Mouse (Mus musculus): ENCODE results near the gene Relb. TPM values are rescaled to one million over a fixed set of nuclear protein-coding genes. Genes with fewer than 3 reads are reported as not detected.

Relb gene
- polyA plus RNA-seq, 2 experiments, result 9.8 to 13.4 TPM

DNA sequence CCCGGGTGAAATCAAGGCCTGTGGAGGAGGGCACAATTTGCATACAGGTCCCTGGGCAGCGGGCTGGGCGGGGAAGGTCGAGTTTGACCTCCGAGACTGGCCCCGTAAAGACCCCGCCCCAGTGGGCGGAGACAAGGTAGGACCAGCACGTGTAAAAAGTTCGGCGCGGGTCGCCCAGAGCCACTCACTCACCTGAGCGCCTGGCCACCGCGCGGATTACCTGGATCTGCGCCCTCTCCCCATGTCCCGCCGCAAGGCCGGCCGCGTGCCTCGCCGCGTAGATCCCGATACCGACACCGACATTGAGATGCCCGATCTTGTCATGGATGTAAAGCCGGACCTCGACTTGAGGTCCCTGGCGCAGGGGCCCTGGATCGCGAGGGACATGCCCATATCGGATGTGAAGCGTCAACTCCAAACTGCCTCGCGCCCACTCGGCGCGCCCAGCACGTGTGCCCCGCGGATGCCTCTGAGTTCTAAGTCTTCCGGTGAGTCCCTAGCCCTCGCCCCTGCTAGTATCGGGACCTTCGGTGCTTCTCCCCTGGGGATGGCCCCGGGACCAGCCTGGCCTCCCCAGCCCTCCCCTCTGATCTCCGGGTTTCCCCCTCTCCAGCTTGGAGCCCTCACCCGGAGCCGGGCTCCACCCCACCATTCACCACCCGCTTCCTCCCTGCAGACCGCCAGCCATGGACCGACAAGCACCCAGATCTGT is 51.9 kb downstream of the Relb start, which contains the start of the genes Zfp296 and Gemin7:
Zfp296 (plus strand) TSS at position 147 of the 712 bp plus-strand sequence.
Gemin7 (minus strand) TSS at position 455 of the 712 bp plus-strand sequence.
- ATAC-seq (ENCODE audit: low FRiP score, low read depth), result no peak
- Histone ChIP-seq H3K36me3 (ENCODE audit: control insufficient read depth, insufficient read depth, low read length) (peaks cover 25% of the 10 kb centered on the region), H3K9ac (ENCODE audit: low read depth, low read length, severe bottlenecking) (peak within 1 kb of the TSS; percentile 48), H3K4me2 (replicated peaks; ENCODE audit: low read depth, low read length, severe bottlenecking) (peak within 1 kb of the TSS; percentile 66), H3K9me3 (ENCODE audit: control insufficient read depth, low read length) (no peaks in the 10 kb centered on the region), H3K4me1 (ENCODE audit: control insufficient read depth, insufficient read depth, low read length) (peaks cover 3% of the 10 kb centered on the region), H3K27me3 (ENCODE audit: control insufficient read depth, insufficient read depth, low read length) (peaks cover 28% of the 10 kb centered on the region), H3K27ac (replicated peaks; ENCODE audit: low read depth, low read length) (no peak within 1 kb of the TSS), H3K4me3 (replicated peaks; ENCODE audit: low read length) (peak within 1 kb of the TSS; percentile 39)
- no peak for DNase-seq (ENCODE audit: low spot score)
- 1% methylated on average over 34 of the region's 56 CpGs for WGBS
- no peak for TF ChIP-seq POLR2A (IDR thresholded peaks at IDR 0.05; ENCODE audit: borderline replicate concordance, extremely low read depth, insufficient read depth, insufficient read length)

DNA sequence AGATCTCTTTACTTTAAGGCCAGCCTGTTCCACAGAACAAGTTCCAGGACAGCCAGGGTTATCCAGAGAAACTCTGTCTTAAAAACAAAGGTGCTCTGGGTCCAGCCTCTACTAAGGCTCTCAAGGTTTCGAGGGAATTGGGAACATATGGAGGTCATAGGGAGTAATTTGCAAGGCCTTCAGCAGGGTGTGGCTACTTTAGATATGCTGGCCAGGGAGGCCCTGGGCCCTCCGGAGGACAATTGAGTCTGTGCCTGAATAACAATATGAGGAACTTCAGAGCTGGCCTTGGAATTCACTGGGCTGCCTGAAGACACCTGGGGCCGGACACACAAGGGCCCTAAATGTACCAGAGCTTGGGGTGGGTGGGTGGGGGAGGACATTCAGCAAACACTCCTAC is 53.7 kb downstream of the Relb start:
- H3K9ac ChIP-seq (ENCODE audit: low read depth, low read length, severe bottlenecking), result no peak overlapping the region
- peaks cover 10% of the 10 kb centered on the region for H3K36me3 ChIP-seq (ENCODE audit: control insufficient read depth, insufficient read depth, low read length)
- H3K4me2 ChIP-seq (replicated peaks; ENCODE audit: low read depth, low read length, severe bottlenecking), result no peak overlapping the region
- WGBS, result 63% methylated on average over 3 of the region's 3 CpGs
- H3K27ac ChIP-seq (replicated peaks; ENCODE audit: low read depth, low read length), result no peak overlapping the region
- H3K4me3 ChIP-seq (replicated peaks; ENCODE audit: low read length), result no peak overlapping the region
- TF ChIP-seq POLR2A (IDR thresholded peaks at IDR 0.05; ENCODE audit: borderline replicate concordance, extremely low read depth, insufficient read depth, insufficient read length), result no peak
- no peaks in the 10 kb centered on the region for H3K9me3 ChIP-seq (ENCODE audit: control insufficient read depth, low read length)
- H3K27me3 ChIP-seq (ENCODE audit: control insufficient read depth, insufficient read depth, low read length), result peaks cover 28% of the 10 kb centered on the region
- no peak for ATAC-seq (ENCODE audit: low FRiP score, low read depth)
- H3K4me1 ChIP-seq (ENCODE audit: control insufficient read depth, insufficient read depth, low read length), result peaks cover 9% of the 10 kb centered on the region
- no peak for DNase-seq (ENCODE audit: low spot score)

GRCm38 (mm10) chr7:19573776-19574140 is 55.5 kb downstream of the Relb start:
- no peak for ATAC-seq (ENCODE audit: low FRiP score, low read depth)
- no peak for TF ChIP-seq POLR2A (IDR thresholded peaks at IDR 0.05; ENCODE audit: borderline replicate concordance, extremely low read depth, insufficient read depth, insufficient read length)
- DNase-seq (ENCODE audit: low spot score), result no peak
- peak overlapping the region; percentile 73 for H3K4me3 ChIP-seq (replicated peaks; ENCODE audit: low read length)
- H3K4me1 ChIP-seq (ENCODE audit: control insufficient read depth, insufficient read depth, low read length), result peaks cover 9% of the 10 kb centered on the region
- peaks cover 28% of the 10 kb centered on the region for H3K27me3 ChIP-seq (ENCODE audit: control insufficient read depth, insufficient read depth, low read length)
- H3K27ac ChIP-seq (replicated peaks; ENCODE audit: low read depth, low read length), result peak overlapping the region; percentile 74
- WGBS, result 21% methylated on average over 16 of the region's 16 CpGs
- H3K36me3 ChIP-seq (ENCODE audit: control insufficient read depth, insufficient read depth, low read length), result peaks cover 17% of the 10 kb centered on the region
- peak overlapping the region; percentile 86 for H3K9ac ChIP-seq (ENCODE audit: low read depth, low read length, severe bottlenecking)
- H3K9me3 ChIP-seq (ENCODE audit: control insufficient read depth, low read length), result no peaks in the 10 kb centered on the region
- peak overlapping the region; percentile 88 for H3K4me2 ChIP-seq (replicated peaks; ENCODE audit: low read depth, low read length, severe bottlenecking)

- H3K4me3 ChIP-seq (replicated peaks; ENCODE audit: low read length), result peak overlapping the region; percentile 73
- peaks cover 21% of the 10 kb centered on the region for H3K36me3 ChIP-seq (ENCODE audit: control insufficient read depth, insufficient read depth, low read length)
- peak overlapping the region; percentile 86 for H3K9ac ChIP-seq (ENCODE audit: low read depth, low read length, severe bottlenecking)
- ATAC-seq (ENCODE audit: low FRiP score, low read depth), result peak; percentile 90
- H3K4me2 ChIP-seq (replicated peaks; ENCODE audit: low read depth, low read length, severe bottlenecking), result peak overlapping the region; percentile 88
- H3K9me3 ChIP-seq (ENCODE audit: control insufficient read depth, low read length), result no peaks in the 10 kb centered on the region
- H3K27ac ChIP-seq (replicated peaks; ENCODE audit: low read depth, low read length), result peak overlapping the region; percentile 74
- peaks cover 22% of the 10 kb centered on the region for H3K27me3 ChIP-seq (ENCODE audit: control insufficient read depth, insufficient read depth, low read length)
- H3K4me1 ChIP-seq (ENCODE audit: control insufficient read depth, insufficient read depth, low read length), result peaks cover 9% of the 10 kb centered on the region
- peak; percentile 72 for DNase-seq (ENCODE audit: low spot score)
- WGBS, result 3% methylated on average over 52 of the region's 53 CpGs
- TF ChIP-seq POLR2A (IDR thresholded peaks at IDR 0.05; ENCODE audit: borderline replicate concordance, extremely low read depth, insufficient read depth, insufficient read length), result peak; percentile 93
Observed at GRCm38 (mm10) chr7:19572926-19573775, 56.1 kb downstream of the Relb start.

GRCm38 (mm10) chr7:19569647-19570046 is 59.6 kb downstream of the Relb start:
- no peak overlapping the region for H3K4me3 ChIP-seq (replicated peaks; ENCODE audit: low read length)
- peaks cover 9% of the 10 kb centered on the region for H3K4me1 ChIP-seq (ENCODE audit: control insufficient read depth, insufficient read depth, low read length)
- peaks cover 32% of the 10 kb centered on the region for H3K36me3 ChIP-seq (ENCODE audit: control insufficient read depth, insufficient read depth, low read length)
- H3K4me2 ChIP-seq (replicated peaks; ENCODE audit: low read depth, low read length, severe bottlenecking), result no peak overlapping the region
- 71% methylated on average over 3 of the region's 3 CpGs for WGBS
- no peak overlapping the region for H3K27ac ChIP-seq (replicated peaks; ENCODE audit: low read depth, low read length)
- no peak for TF ChIP-seq POLR2A (IDR thresholded peaks at IDR 0.05; ENCODE audit: borderline replicate concordance, extremely low read depth, insufficient read depth, insufficient read length)
- ATAC-seq (ENCODE audit: low FRiP score, low read depth), result no peak
- H3K9me3 ChIP-seq (ENCODE audit: control insufficient read depth, low read length), result no peaks in the 10 kb centered on the region
- no peaks in the 10 kb centered on the region for H3K27me3 ChIP-seq (ENCODE audit: control insufficient read depth, insufficient read depth, low read length)
- no peak for DNase-seq (ENCODE audit: low spot score)
- H3K9ac ChIP-seq (ENCODE audit: low read depth, low read length, severe bottlenecking), result no peak overlapping the region

Data from limb, embryonic 14.5 days (tissue).